Mouse (Mus musculus) 416B (cell line): Measurements from ENCODE around the gene Skap2.

Experiments
- DNase-seq: peaks from one replicate; pipeline ENCODE4 v3.0.0; 2011; ENCODE audit warnings: low read depth

The Skap2 gene

DNA sequence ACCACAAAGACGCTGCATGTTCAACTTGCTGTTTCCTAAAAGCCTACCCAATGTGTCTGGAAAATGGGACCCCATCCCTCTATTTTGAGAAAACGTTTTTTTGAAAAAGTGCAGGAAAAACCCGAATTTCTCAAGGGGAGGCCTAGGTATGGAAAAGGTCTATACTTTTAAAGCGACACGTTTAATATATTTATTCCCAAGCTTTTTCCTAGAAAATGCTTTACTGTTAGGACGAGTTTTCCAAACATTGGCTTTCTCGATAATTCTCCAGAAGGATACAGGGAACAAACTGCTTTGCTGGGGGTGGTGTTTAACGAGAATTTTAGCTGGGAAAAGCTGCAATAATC lies 6.8 kb downstream of the Skap2 start:
- no peak for DNase-seq

DNA sequence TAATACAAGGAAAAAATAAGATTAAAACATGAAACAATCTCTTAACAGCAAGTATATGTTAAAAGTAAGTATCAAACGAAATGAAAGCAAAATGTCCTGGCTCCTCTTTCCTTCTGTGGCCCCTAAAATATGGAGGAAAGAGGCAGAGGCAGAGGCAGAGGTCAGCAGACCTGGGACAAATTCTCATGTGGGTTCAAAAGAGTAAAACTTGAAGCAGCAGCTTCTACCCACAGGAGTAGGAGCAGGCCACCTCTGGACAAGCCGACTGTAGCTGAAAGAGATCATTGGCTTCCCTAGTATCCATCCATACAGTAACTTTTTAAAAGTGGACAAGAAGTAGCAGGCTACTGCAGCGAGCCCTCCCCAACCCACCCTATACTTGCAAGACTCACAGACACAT lies 7.4 kb downstream of the Skap2 start:
- peak; percentile 19 for DNase-seq

DNA sequence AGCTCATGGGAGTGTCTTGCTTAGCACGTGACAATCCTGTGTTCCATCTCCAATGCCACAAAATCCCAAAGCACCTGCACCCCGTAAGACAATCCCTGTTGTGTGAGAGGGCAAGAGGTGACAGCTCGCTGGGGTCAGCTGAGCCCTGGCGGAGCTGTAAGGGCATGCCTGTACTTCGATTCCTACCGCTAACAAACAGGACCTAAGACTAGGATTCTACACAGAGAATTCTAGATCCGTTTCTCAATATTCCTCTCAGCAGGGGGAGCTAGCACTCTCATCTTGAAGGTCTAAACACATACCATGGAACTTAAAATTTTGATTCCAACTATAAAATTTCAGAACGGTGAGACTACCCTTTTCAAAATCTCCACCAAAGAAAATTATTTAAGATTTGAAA lies 9.7 kb downstream of the Skap2 start:
- peak; percentile 69 for DNase-seq

DNA sequence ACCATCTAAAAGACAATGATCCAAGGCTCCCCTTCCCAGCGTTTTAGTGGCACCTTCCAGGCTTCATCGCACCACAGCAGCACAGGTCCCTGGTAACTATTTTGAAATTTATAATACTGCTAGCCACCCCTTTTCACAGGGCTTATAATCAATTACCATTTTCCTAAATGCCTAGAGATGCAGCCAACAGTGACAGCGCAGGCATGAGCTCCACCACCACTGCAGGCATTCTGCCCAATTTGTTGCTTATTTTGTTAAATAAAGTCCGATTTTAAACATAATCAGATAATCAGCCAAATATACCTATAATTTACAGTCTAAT lies 13.2 kb downstream of the Skap2 start:
- no peak for DNase-seq

DNA sequence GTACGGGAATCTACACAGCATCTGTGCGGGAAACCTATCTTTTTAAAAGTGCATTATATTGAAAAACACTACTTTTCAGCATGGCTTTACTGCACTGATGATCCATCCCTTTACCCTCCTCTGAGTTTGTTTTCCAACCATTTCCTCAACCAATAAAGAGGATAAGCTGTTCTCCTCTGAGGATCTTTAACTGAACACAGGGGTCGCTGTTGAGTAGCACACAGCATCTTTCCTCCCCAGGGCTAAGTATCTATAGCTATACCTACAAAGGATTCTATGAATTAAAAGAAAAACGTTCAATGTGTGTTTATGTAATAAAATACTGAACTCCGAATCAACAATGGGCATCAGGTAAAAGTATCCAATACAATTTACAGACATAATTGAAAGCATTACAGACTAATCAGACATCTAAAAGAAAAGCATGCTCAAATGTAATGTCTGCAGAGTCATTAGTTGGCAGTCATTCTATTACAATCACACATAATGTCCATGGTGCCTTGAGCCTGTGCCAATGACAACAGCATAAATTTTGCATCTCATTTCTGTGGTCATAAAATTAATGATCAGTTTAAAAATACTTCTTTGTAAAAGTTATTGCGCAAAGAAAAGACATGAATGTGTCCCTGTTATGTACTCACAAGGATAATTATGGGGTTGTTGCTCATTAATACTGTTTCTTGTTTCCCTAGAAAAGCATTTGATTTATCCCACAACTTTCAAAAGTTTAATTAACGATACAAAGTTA lies 13.8 kb downstream of the Skap2 start:
- peak; percentile 31 for DNase-seq

DNA sequence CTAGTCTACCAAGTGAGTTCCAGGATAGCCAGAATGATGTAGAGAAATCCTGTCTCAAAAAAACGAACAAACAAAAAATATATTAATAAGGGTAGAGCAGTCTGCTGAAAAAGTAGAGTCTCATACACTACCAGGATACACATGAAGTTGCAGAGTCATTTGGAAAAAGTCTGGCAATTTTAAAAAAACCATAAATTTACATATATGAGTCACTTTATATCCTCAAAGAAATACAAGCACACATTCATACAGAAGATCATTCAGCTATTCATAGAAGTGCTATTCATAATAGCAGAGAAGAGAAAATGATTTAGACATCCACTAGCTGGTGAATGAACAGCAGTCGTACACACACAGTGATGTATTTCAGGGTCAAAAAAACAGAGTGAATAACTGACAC lies 24.4 kb downstream of the Skap2 start:
- peak; percentile 58 for DNase-seq

DNA sequence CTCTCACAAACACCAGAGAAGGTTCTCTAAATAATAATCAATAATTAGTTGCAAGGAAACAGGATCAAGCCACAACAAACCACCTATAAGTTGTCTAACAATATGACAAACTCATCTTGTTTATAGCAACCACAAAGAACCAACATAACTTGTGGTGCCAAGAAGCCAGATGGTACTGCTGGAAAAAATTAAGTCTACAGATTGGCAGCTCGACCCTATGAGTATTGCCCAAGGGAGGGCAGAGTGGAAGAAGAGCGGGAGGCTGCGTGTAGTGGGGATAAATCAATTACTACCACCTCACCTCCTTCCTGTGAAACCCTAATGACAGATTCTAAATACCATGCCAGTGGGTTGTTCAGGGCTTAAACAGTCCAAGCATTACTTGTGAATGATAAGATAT lies 34.7 kb downstream of the Skap2 start:
- DNase-seq: no peak

DNA sequence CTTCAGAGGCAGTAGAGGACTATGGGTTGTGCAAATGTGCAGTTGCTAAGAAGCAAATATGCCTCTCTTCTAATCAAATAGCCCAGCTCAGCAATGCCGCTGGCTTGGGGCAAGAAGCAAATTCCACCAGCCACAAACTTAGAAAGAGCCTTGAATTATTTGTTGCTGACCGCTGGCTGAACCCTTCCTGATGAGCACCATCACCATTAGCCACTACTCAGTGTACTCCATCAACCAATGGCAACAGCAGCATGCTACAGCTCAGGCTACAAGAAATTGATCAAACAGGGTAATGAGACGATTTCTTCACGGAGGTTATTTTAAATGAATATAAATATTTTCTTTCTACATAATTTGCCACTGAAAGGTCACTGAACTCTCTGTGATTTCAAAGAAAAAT lies 36.6 kb downstream of the Skap2 start:
- no peak for DNase-seq

DNA sequence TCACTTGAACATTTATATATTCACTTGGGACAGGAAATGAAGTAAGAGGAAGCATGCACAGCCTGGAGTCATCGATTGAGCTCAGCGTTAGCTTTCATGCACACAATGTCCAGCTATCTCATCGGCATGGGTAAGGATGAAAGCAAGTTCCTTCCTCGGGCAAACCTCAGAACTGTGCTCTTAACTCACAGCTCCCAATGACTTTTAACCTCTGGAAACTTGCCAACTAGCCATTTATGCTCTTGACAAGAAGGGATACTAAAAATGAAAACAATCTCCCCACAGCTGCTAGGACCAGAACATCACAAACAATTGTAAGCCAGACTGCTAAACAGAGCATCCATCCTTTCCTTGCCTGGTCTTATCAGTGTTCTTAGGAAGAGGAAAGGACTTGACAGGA lies 53.4 kb downstream of the Skap2 start:
- peak; percentile 95 for DNase-seq

DNA sequence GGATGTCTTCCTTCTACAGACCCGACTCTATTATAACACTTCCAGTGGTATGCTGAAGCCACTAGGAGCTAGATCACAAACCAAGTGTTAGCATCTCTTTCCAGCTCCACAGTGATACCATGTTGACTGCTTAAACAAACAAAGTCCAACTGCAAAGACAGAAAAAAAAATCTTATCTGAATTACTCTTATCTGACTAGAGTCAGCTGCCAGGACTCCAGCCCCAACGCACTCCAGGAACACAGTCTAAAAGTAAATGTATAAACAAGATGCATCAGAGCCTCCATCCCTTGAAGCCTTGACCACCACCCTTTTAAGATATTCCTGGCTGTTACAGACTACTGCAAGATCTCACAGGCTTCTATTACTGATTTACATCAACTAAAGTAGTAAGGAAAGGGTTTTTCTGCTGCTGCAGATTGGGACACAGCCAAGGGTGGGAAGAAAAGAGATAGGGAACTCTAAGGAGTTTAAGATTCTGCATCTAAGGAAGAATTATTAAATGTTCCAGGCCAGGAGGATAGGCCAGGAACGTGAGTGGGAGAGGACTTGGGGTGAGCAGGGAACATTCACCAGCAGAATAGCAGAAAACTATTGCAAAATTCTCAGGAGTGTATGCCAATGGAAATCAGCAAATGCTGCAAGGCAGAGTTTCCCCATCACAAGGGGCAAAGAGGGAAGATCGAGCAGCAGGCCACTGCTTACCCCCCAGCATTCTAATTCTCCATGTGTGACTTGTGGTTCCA lies 56.1 kb downstream of the Skap2 start:
- peak; percentile 24 for DNase-seq

DNA sequence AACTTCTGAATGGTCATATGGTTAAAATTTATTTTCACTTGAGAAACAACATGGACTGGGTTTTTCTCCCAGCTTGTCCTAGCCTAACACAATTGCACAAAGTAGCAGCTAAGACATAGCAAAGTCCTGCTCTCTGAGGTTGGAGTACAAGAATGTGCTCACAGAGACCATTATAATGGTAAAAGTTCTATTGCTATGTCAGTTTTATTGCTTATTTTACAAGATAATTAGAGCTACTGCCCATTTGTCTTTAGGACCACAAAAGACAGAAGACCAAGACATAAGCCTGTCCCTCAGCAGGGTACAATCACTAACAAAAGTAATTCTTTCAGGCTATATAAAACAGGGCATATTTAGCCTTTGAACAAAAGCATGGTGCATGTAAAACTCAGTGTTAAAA lies 64.7 kb downstream of the Skap2 start:
- DNase-seq: no peak

DNA sequence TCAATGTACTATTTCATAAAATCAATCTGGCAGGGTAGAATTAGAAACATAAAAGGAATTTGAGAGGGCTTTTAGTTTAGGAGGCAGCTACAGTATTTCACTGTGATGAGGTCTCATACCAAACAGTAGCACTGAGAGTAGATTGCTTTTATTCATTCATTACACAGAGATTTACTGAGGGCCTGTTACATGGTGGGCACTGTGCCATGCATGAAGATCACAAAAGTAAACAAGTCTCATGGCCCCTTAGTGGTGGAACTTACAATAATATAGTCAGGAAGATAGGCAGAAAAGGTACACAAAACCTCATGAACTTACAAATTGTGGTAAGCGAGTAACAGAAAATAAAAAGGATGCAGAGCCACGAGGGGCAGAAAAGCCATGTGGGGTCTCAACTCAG lies 67.4 kb downstream of the Skap2 start:
- no peak for DNase-seq

DNA sequence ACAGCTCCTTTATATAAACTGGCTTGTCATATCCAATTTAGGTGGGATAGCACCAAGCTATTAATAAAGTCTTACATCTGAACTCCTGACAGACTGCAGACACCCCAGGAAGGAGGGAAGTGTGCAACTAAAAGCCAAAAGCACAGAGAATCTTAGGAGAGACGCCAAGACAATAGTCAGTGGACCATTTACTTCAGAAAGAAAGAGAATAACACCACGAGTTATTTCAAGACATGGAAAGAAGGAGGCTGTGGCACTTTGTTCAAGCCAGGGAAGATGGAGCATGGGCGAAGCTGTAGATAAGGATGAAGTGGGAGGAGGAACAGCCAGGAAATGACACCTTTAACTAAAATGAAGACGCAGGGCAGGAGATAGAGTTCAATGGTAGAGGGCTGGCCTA lies 78.4 kb downstream of the Skap2 start:
- DNase-seq: no peak

DNA sequence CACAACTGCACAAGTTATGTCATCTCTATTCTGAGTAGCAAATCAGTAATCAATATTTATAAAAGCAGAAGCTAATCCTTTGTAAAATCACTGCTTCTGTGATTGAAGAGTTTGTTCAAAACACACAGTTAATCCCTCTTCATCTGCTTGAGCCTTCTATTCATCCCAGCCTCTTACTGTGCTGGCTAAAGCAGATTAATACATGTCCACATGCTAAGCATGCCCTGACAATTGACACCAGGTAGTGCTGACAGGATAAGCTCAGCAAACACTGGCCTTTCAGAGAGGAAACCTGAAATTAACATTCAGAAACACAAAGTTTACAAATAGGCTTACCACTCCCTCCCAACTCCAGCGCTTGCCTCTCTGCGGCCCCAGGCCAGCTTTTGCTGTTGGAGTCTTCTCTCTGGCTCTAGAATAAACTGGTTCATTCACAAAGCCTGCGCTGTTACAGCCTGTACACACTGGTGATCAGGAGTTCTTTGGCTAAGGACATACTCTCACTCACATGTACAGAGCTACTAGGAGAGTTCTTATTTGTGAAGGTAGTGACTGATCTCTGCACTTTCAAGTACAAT lies 79.2 kb downstream of the Skap2 start:
- no peak for DNase-seq

DNA sequence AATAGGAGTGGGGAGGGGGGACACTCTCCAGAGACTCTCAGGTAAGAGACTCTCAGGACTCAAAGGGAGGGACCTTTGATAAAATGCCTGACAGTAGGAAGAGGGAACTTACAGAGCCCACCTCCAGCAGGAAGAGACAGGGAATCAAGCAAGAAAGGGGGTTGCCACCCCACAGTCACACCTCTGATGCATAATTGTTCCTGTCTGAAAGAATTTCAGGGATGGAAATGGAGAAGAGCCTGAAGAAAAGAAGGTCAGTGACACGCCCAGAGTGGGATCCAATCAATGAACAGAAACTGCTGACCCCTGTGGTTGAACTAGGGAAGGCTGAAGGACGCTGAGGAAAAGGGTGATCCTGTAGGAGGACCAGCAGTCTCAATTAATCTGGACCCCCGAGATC lies 85.2 kb downstream of the Skap2 start:
- no peak for DNase-seq

DNA sequence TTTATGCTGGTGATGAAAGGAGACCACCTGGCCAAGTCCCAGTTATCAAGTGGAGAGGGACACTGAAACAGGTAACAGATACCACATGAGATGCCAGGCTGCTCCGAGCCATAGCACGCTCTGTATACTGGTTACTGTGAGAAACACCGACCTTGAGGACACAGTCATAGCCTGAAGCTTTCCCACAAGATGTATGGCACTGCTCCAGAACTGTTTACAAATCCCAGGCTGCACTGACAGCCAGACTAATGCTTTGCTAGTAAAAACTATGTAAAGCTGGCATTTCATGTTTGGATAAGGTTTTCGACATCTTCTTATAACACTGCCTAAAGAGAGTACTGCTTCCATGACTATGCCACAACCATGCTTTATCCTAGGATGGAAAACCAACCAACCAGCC lies 90.5 kb downstream of the Skap2 start:
- DNase-seq: no peak

DNA sequence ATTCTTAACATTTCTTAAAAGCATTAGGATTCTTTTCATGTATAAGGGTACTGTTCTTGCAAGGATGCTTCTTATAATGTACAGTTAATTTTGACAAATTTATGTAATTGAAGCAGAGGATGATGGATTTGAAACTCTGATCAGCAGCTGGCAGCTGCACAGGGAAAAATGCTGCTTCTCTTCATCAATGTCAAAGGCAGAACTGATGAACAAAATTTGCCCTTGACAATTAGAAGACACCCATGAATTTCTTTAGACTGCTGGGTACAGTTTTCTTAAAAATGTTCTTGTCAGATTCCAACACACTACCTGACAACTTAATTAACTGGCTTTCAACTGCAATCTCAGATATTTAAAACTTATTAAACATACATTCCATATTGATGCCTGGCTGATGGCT lies 103.9 kb downstream of the Skap2 start:
- DNase-seq: no peak

DNA sequence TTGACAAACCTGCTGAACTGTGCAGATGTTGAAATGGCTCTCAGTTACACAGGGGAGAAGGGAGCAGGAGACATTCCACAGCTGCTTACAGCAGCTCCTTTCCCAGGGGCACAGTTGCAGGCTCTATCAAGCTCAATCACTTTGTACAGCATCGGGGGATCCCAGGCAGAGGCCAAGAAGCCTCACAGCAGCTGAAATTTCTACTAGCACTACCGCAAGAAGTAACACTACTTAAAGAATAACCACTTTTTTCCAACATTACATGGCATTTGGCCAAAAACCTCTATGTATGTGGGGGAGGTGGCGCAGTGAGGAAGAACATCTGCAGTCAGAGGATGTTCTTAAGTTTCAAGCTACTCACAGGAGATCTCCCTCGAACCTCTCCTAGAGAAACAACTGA lies 106.7 kb downstream of the Skap2 start:
- DNase-seq: peak; percentile 65

DNA sequence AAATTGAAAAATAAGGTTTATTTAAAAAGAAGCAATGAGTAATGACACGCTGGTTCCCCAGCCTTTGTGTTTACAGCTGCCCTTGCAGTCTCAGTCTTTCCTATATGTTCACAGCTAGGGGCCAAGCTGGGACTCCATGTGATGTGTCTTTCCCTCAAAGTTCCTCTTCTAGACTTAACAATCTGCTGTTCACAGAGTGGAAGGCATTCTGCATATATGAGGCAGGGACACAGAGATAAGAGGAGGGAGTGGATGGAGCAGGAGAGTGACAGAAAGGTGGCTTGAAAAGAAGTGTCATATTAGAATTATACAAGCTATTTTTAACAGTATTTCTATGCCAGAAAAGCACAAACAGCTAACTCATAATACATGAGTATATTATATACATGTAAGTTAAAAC lies 110.8 kb downstream of the Skap2 start:
- no peak for DNase-seq

DNA sequence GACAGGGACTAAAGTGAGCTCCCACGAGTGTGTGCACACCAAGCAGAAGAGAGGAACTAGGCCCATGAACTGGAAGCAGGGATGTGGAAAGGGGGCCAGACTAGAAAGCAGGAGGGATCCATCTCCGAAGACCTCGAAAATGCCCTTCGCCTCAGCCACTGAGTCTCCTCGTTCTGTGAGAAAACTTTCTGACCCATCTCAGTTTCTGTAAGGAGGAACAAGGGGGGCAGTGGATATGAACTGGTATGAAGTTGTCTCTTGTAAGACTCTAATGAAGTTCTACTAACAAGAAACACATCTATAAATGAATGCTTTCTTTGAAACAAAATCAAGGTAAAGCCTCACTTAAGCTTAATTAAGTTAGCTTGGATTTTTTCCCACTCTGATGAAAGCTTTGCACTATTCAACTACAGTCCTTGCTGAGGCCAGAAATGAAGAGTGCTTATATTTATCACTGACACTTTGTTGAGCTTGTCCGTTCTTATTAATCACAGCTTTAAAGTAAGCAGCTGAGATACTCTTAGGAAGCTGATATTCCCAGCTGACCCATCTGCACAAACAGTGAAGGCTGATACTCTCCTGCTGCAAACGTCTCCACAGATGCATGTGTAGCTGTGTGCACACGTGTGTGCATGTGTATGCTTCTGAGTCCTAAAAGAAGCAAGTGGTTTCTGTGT lies 113.9 kb downstream of the Skap2 start:
- DNase-seq: no peak

DNA sequence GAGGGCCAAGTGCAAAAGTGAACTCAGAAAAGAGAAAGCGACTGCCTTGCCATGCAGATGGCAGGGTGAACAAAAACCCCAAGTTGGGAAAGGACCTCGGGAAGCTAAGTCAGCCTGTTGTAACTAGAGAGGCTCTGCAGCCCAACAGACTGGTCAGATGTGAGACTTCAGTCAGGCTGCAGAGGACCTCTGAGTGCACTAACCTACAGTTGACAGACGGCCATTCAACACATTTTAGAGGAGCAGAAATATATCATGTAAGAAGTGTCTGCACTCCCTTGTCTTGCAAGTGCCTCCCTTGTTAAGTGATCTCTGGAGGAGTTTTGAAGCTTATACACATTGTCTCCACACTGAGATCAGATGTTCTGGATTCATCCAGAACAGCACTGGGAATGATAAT lies 116.6 kb downstream of the Skap2 start:
- no peak for DNase-seq

DNA sequence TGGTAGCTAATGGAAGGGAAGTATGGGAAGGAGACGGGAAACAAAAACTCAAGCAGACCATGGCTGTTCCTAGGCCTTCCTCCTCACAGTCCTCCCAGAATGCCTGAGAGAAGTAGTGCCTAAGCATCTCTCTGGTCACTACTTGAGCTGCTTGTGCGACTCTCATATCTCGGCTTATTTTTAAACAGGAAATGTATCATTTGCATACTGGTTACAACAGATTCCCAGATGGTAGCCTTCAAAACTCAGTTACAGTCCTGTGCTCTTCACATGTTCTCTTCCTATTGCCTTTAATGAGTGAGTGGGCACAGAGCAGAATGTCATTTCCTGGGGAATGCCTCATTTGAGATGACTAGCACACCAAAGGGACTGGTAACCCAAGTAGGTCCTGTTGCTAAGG lies 117.6 kb downstream of the Skap2 start:
- no peak for DNase-seq

DNA sequence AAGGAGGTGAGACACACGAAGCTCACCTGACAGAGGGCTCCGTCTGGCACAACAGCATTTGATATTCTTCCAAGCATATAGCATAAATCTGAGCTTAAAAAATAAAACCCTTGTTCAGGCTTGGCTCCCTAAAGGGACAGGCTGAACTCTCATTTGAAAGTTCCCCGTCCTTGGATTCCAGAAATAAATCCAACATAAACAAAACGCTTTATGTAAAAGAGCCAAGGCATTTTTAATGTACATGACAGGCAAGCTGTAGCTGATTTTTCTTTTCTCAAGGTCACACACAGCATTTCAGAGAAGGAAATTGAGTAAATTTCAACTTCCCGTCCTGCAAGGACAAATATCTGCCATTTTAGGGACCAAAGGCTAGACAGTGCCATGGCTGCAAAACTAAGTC lies 122.0 kb downstream of the Skap2 start:
- DNase-seq: peak; percentile 35
